Mouse (Mus musculus): Measurements from ENCODE around the gene Iffo2. TPM values are rescaled to one million over a fixed set of nuclear protein-coding genes. Genes with fewer than 3 reads are reported as not detected.
A peak's percentile ranks its signal among the peaks of the same experiment; 100 is the strongest.
"Not testable (repeated sequence)": the region's sequence is repeated elsewhere in the genome, so short reads cannot be mapped to it uniquely, and the experiment has no call there.

Gene Iffo2
- polyA plus RNA-seq (2016; fragmentation: Nextera tagmentation; extraction: Ambion mirVana), result 2.8 and 4.1 TPM in 2 replicates

DNA sequence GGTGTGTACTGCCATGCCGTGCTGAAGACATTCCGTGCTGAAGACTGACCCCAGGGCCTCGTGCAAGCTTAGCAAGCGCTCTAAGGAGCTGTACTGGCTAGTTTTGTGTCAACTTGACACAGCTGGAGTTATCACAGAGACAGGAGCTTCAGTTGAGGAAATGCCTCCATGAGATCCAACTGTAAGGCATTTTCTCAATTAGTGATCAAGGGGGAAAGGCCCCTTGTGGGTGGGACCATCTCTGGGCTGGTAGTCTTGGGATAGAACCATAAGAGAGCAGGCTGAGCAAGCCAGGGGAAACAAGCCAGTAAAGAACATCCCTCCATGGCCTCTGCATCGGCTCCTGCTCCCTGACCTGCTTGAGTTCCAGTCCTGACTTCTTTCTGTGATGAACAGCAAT lies at the start of gene Iffo2:
Gene Iffo2, plus strand, starts transcription at position 301 of the 400 bp plus-strand sequence.
- not testable (repeated sequence) for H3K4me1 ChIP-seq; H3K27ac ChIP-seq; H3K36me3 ChIP-seq; DNase-seq (ENCODE audit: low spot score); H3K9me3 ChIP-seq (replicated peaks); H3K4me3 ChIP-seq; H3K27me3 ChIP-seq (ENCODE audit: low read depth, poor library complexity, severe bottlenecking)
- 86% methylated on average over 5 of the region's 5 CpGs for WGBS

DNA sequence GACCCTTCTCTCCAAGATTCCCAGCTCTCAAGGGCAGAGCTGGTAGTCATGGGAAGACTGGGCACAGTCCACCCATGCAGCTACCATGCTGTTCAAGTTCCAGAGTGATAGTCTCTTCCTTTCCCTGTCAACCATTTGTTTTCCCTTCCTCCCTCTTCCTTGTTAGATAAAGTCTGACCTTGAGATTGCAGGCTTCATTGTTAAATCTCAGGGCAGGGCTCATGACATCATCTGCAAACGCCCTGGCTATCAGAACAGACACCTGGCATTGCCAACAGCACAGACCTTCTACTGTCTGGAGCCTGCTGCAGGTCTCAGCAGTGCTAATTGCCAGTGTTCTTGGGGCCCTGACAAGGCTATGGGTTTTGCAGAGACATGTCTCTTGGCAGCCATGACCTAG lies 48.9 kb upstream of the Iffo2 start:
- Histone ChIP-seq H3K27me3 (ENCODE audit: low read depth, poor library complexity, severe bottlenecking) (no peaks in the 10 kb centered on the region), H3K4me3 (no peak overlapping the region), H3K36me3 (peaks cover 99% of the 10 kb centered on the region), H3K27ac (no peak overlapping the region), H3K9me3 (replicated peaks) (no peaks in the 10 kb centered on the region), H3K4me1 (no peaks in the 10 kb centered on the region)
- WGBS, result 61% methylated on average over 1 of the region's 1 CpGs
- DNase-seq (ENCODE audit: low spot score), result no peak

DNA sequence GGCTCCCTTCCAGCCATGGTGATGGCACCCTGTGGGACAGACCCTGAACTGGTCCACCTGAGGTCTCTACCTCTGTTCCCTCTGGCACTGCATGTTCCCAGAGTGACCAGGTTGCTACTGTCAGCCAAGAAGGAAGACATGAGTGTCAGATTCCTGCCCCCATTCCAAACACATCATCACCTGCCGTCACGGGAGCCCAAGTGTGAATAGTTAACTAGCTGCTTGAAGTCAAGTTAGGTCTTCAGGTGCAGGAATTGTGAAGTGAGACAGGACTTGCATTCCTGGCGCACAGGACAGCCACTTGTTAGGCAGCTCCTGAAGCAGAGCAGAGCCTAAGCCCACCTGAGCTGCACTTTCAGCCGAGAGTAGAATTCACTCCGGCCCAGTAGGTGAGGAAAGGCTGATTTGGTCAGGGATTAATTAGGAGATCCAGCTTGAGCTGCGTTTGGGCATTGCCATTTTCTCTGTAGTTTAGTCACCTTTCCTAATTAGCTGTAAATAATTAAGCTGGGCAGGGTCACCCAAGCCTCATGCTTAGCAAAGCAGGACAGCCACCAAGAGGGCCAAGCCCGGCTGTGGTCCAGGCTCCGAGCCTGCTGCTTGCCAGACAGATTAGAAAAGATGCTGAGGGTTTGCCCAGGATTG lies 46.8 kb upstream of the Iffo2 start:
- Histone ChIP-seq H3K4me1 (no peaks in the 10 kb centered on the region), H3K4me3 (no peak overlapping the region), H3K27ac (no peak overlapping the region), H3K9me3 (replicated peaks) (no peaks in the 10 kb centered on the region), H3K36me3 (peaks cover 99% of the 10 kb centered on the region), H3K27me3 (ENCODE audit: low read depth, poor library complexity, severe bottlenecking) (no peaks in the 10 kb centered on the region)
- 90% methylated on average over 8 of the region's 8 CpGs for WGBS
- DNase-seq (ENCODE audit: low spot score), result no peak

DNA sequence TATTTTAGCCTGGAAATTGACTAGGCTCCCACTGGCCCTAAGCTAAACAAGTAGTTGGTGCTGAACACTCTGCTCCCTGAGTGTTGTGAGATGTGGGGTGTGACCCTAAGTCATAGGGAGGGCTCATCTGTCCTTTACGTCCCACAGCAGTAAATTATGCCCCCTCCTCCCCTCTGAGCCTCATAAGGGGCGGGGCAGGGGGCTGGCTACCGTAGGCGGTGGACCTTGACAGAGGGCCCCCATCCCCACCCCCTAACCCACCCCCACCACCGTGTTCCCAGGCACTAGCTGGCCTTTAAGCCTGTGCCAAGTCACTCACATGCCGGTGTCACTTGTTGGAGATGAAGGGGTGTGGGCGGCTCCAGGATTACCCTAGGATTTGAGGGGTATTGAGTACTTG lies 45.9 kb upstream of the Iffo2 start:
- DNase-seq (ENCODE audit: low spot score), result no peak
- Histone ChIP-seq H3K27me3 (ENCODE audit: low read depth, poor library complexity, severe bottlenecking) (no peaks in the 10 kb centered on the region), H3K36me3 (peaks cover 99% of the 10 kb centered on the region), H3K27ac (no peak overlapping the region), H3K9me3 (replicated peaks) (no peaks in the 10 kb centered on the region), H3K4me3 (no peak overlapping the region), H3K4me1 (no peaks in the 10 kb centered on the region)
- 85% methylated on average over 7 of the region's 7 CpGs for WGBS

DNA sequence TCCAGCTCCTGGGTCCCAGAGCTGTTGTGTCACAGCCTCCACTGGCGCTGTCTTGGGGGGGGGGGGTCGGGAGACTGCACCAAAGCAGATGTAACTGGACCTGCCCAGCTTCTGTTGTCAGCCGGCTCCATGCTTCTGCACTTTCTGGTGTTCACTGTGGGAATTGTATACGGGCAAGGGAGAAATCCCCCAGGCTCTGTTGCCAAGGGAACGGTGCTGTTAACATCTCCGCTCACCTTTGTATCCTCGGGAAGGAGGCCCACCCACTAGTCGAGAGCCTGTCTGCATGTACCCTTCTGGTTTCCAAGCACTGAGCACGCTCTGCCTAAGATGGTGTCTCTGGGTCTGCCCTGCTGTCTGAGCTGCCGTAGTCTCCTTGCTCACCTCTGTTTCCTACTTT lies 43.3 kb upstream of the Iffo2 start:
- H3K27ac ChIP-seq, result 0 out of 2 replicates have a peak overlapping the region, but pooled peaks have one; percentile 8

DNA sequence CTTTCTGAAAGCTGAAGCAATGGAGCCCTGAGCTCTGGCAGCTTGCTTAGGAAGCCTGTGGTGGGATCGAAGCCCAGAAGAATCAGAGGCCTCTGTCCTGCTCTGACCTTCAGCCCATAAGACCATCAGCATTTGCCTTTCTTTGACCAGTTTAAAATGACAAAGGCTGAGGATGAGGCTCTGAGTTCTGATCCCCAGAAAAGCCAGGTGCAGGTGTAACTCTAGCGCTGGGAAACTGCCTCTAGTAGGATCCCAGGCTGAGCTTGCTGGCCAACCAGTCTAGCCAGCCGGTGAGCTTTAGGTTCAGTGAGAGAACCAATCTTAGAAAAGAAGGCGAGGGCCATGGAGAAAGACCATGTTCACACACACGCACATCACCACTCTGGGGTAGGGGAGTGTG lies 42.0 kb upstream of the Iffo2 start:
- DNase-seq (ENCODE audit: low spot score), result no peak
- Histone ChIP-seq H3K9me3 (replicated peaks) (no peaks in the 10 kb centered on the region), H3K27ac (no peak overlapping the region), H3K36me3 (peaks cover 89% of the 10 kb centered on the region), H3K4me1 (no peaks in the 10 kb centered on the region), H3K27me3 (ENCODE audit: low read depth, poor library complexity, severe bottlenecking) (no peaks in the 10 kb centered on the region), H3K4me3 (no peak overlapping the region)
- WGBS, result 92% methylated on average over 5 of the region's 5 CpGs

More for the DNA sequence above, 43.3 kb upstream of the Iffo2 start:
- Histone ChIP-seq H3K4me3 (no peak overlapping the region), H3K27me3 (ENCODE audit: low read depth, poor library complexity, severe bottlenecking) (no peaks in the 10 kb centered on the region), H3K36me3 (peaks cover 96% of the 10 kb centered on the region), H3K9me3 (replicated peaks) (no peaks in the 10 kb centered on the region), H3K4me1 (no peaks in the 10 kb centered on the region)
- no peak for DNase-seq (ENCODE audit: low spot score)
- WGBS, result 69% methylated on average over 10 of the region's 10 CpGs

DNA sequence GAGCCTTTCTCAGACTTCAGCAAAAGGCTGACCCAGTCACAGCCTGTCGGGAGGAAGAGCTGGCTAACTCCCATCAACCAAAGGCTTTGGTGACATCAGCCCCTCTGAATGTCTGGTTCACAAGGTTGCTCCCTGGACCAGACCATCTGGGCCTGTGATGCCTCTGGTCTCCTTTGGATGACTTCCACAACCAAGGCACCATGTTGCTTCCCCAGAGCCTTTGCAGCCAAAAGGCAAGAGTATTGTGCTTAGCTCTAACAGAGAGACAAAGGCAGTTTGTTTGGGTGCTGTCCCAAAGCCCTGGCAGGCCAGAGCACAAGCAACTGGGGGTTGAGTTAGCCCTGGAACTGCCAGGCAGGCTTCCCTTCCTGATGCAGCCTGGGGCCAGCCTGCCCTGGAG lies 40.4 kb upstream of the Iffo2 start:
- no peak for DNase-seq (ENCODE audit: low spot score)
- WGBS, result 84% methylated on average over 1 of the region's 1 CpGs
- H3K9me3 ChIP-seq (replicated peaks), result no peaks in the 10 kb centered on the region
- H3K36me3 ChIP-seq, result peaks cover 73% of the 10 kb centered on the region
- H3K27ac ChIP-seq, result no peak overlapping the region
- no peaks in the 10 kb centered on the region for H3K27me3 ChIP-seq (ENCODE audit: low read depth, poor library complexity, severe bottlenecking)
- H3K4me3 ChIP-seq, result no peak overlapping the region
- H3K4me1 ChIP-seq, result no peaks in the 10 kb centered on the region

DNA sequence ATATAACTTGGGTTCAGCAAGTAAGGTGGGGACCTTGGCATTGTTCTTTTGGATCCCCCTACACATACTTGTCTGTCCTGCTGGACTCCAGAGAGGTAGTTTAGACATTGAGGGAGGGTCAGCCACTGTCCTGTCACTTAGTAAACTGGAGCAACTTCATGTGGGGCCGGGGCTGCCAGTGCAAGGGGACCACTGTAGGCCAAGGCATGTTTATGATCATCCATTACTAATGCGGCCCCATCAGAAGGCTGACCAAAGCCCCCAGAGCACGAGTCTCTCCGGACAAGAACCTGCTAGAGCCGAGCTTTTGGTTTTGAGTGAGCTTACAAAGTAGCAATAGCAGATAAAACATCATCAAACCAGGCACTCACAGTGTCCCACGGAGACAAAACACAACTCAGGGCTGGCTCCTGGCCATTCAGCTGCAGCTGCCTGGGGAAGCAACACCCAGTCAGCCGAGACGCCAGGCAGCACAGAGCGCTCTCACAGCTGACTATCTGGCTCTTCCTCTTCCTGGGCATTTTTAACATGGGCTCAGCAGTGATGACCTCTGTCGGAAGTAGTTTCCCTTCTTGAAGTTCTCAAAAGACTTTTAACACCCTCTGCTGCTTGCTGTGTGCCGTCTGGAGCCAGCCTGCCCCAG lies 39.8 kb upstream of the Iffo2 start:
- H3K27me3 ChIP-seq (ENCODE audit: low read depth, poor library complexity, severe bottlenecking), result no peaks in the 10 kb centered on the region
- H3K27ac ChIP-seq, result no peak overlapping the region
- 90% methylated on average over 11 of the region's 11 CpGs for WGBS
- no peaks in the 10 kb centered on the region for H3K4me1 ChIP-seq
- H3K9me3 ChIP-seq (replicated peaks), result no peaks in the 10 kb centered on the region
- DNase-seq (ENCODE audit: low spot score), result no peak
- peaks cover 67% of the 10 kb centered on the region for H3K36me3 ChIP-seq
- no peak overlapping the region for H3K4me3 ChIP-seq

DNA sequence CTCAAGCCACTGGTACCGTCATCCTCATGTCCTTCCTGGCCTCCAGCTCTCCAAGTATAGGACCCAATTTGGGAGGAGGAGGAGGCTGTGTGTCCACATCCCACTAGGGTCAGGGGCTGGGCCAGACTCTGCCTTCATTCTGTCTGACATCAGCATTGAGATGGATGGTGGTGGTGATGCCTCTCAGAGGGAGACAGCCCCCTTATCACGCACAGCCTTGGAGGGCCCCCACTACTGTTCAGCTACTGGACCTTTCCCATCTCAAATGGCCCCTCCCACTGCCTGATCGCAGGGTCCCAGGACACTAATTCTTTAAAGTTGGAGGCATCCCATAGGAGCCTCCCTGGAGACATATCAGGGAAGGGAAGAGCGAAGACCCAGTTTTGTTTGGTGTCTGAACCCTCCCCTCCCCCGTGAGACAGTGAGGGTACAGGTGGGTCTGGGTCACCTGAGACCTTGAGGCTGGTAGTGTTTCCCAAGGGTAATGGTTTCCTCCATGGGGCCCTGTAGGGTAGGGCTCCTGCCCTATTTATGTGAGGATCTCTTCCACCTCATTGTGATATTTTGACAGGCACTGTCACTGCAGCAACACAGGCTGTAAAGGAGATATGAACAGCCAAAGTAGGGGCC lies 38.7 kb upstream of the Iffo2 start:
- no peaks in the 10 kb centered on the region for H3K4me1 ChIP-seq
- WGBS, result 90% methylated on average over 5 of the region's 5 CpGs
- H3K27me3 ChIP-seq (ENCODE audit: low read depth, poor library complexity, severe bottlenecking), result no peaks in the 10 kb centered on the region
- no peaks in the 10 kb centered on the region for H3K9me3 ChIP-seq (replicated peaks)
- no peak overlapping the region for H3K4me3 ChIP-seq
- no peak overlapping the region for H3K27ac ChIP-seq
- H3K36me3 ChIP-seq, result peaks cover 56% of the 10 kb centered on the region
- no peak for DNase-seq (ENCODE audit: low spot score)

DNA sequence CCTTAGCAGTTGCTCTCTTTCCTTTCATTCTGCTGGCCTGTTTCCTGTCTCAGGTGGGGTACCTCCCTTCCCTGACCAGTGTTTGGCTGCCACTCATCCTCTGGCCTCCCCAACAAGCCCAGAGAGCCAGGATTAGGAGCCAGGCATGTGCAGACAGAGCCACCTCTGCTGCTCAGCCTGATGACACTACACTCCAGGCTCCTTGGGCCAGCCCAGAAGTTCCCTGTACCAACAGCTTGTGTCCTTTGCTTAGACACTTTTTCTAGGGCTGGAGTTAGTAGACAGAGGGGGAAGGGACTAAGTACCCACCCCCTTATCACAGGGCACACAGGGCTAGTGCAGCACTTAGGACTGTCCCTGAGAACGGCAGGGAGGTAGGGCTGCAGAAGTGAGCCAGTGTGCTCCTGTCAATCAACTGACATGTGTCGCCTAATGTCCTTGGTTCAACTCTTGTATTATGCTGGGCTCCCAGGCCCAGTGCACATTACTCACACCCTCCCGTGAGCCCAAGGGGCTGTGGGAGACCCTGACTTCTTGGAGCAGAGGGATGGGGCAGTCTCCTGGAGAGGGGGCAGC lies 38.0 kb upstream of the Iffo2 start:
- no peaks in the 10 kb centered on the region for H3K27me3 ChIP-seq (ENCODE audit: low read depth, poor library complexity, severe bottlenecking)
- peaks cover 49% of the 10 kb centered on the region for H3K36me3 ChIP-seq
- 71% methylated on average over 3 of the region's 3 CpGs for WGBS
- H3K4me3 ChIP-seq, result no peak overlapping the region
- no peak overlapping the region for H3K27ac ChIP-seq
- H3K9me3 ChIP-seq (replicated peaks), result no peaks in the 10 kb centered on the region
- DNase-seq (ENCODE audit: low spot score), result no peak
- H3K4me1 ChIP-seq, result no peaks in the 10 kb centered on the region

DNA sequence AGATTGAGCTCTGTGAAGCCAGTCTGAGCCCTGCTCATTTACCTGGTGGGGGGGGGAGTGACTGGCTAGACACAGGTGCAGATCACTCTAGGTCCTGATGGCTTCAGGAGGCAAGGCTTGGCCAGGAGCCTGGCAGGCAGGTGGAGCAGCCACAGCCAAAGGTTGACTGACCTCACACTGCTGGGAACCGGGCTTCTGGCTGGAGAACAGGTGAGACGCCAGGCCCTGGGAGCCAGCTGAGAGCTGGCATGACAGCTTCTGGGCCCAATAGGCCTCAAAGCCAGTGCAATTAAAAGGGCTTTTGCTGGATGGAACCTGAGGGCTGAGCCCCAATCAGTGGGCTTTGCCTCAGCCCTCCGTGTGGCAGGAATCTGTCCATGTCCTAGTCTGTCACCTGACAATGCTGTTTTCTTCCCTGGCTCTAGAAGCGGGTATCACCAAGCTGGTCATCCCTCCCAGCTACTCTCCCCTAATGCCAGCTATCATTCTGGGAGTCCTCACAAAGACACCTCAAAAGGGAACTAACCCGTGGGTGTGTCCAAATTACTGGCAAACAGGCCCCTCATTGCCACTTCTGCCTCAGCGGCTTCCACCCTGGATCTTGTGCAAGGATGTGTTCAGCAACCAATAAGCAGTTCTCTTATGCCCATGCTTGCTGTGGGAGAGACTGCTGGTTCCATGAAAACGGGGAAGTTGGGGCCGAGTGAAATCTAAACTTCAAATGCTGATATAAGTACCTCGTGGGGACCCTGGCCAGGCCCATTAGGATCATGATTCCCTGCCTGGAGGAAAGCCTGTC lies 36.9 kb upstream of the Iffo2 start:
- DNase-seq (ENCODE audit: low spot score), result no peak
- Histone ChIP-seq H3K27ac (no peak overlapping the region), H3K4me1 (no peaks in the 10 kb centered on the region), H3K9me3 (replicated peaks) (no peaks in the 10 kb centered on the region), H3K4me3 (no peak overlapping the region), H3K27me3 (ENCODE audit: low read depth, poor library complexity, severe bottlenecking) (no peaks in the 10 kb centered on the region), H3K36me3 (peaks cover 38% of the 10 kb centered on the region)
- whole genome bisulfite sequencing, result 73% methylated on average over 9 of the region's 9 CpGs

DNA sequence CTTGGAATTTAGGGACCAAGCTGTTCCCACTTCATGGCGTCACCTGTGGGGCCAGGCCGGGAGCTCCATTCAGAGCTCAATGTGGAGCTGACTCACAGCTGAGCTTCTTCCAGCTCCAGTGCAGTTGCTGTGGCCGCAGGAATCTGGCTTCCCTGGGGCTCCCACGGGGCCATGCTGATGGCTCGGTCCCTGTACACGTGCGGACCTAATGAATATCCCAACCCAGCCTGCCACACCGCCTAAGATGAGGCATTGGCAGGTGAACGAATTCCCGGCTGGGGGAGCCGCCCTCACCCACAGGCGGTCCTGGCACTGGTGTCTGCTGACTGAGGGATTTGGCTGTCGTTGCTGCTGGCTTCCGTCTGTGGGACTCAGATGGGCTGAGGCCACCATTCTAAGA lies 29.5 kb upstream of the Iffo2 start:
- Histone ChIP-seq H3K27ac (no peak overlapping the region), H3K9me3 (replicated peaks) (no peaks in the 10 kb centered on the region), H3K36me3 (no peaks in the 10 kb centered on the region), H3K27me3 (ENCODE audit: low read depth, poor library complexity, severe bottlenecking) (no peaks in the 10 kb centered on the region), H3K4me1 (0 out of 2 replicates have a peak, but pooled peaks cover 5% of the 10 kb centered on the region), H3K4me3 (no peak overlapping the region)
- 75% methylated on average over 14 of the region's 14 CpGs for WGBS
- DNase-seq (ENCODE audit: low spot score), result no peak
